Mouse (Mus musculus) CH12.LX (cell line): Measurements from ENCODE around the gene Msmp. TPM values are rescaled to one million over a fixed set of nuclear protein-coding genes. Genes with fewer than 3 reads are reported as not detected.
A peak's percentile ranks its signal among the peaks of the same experiment; 100 is the strongest.

Experiments used
- DNase-seq: peaks from one replicate; pipeline ENCODE4 v3.0.0-alpha.2; 2013; ENCODE audit errors: extremely low read depth
- H3K27ac ChIP-seq: 2 replicates; pipeline ENCODE4 v1.5.1; 2012; ENCODE audit warnings: low read depth, mild to moderate bottlenecking, control low read depth, moderate library complexity; ENCODE audit not compliant: insufficient read depth
- H3K27me3 ChIP-seq: replicated peaks from 2 replicates; pipeline ENCODE3; 2012; ENCODE audit warnings: inconsistent platforms
- H3K36me3 ChIP-seq, 2 experiments: replicated peaks in 1 of 2; 2 replicates each; pipeline versions ENCODE3 to v1.6.1; 2012; ENCODE audit warnings: inconsistent platforms in 1 of 2, low read length in 1 of 2, mild to moderate bottlenecking in 1 of 2, mixed read lengths in 1 of 2, moderate library complexity in 1 of 2; ENCODE audit not compliant: control insufficient read depth in 1 of 2, insufficient read depth in 1 of 2
- H3K4me1 ChIP-seq, 2 experiments: 2 replicates each; pipeline ENCODE4 v1.6.1; 2012; ENCODE audit warnings: inconsistent platforms in 1 of 2, moderate library complexity in 1 of 2; ENCODE audit not compliant: insufficient read depth in 2 of 2, control insufficient read depth in 1 of 2
- H3K4me2 ChIP-seq: 2 replicates; pipeline ENCODE4 v1.6.1; 2012; ENCODE audit warnings: low read depth, mild to moderate bottlenecking, control low read depth; ENCODE audit not compliant: poor library complexity, insufficient read depth, severe bottlenecking
- H3K4me3 ChIP-seq, 3 experiments: fragments of 150-350 bp in 1 of 3; sonication (generic) in 1 of 3; replicated peaks in 1 of 3; 2 replicates each; pipeline versions ENCODE3 to v1.5.1; 2011 to 2012; ENCODE audit warnings: low read depth in 2 of 3, low read length in 2 of 3, mild to moderate bottlenecking in 2 of 3, moderate library complexity in 2 of 3, control low read depth in 1 of 3, improper control_type of control experiment in 1 of 3, inconsistent platforms in 1 of 3, mixed read lengths in 1 of 3; ENCODE audit not compliant: poor library complexity in 1 of 3
- H3K79me2 ChIP-seq: replicated peaks from 2 replicates; pipeline ENCODE4 v1.6.1; 2012; ENCODE audit warnings: mild to moderate bottlenecking, moderate library complexity; ENCODE audit not compliant: control insufficient read depth, poor library complexity, insufficient read depth, severe bottlenecking; ENCODE audit errors: extremely low read depth
- H3K9ac ChIP-seq: 2 replicates; pipeline ENCODE4 v1.6.1; 2012; ENCODE audit warnings: low read depth, mild to moderate bottlenecking, control low read depth, moderate library complexity; ENCODE audit not compliant: insufficient read depth
- H3K9me3 ChIP-seq: replicated peaks from 2 replicates; pipeline ENCODE3; 2012; ENCODE audit warnings: low read length, inconsistent platforms, mixed read lengths
- BHLHE40 ChIP-seq: IDR thresholded peaks from 2 replicates; pipeline ENCODE4 v1.6.1; 2011; ENCODE audit warnings: mild to moderate bottlenecking, low read depth, low read length, improper control_type of control experiment
- ELF1 ChIP-seq: IDR thresholded peaks from 2 replicates; pipeline ENCODE4 v1.6.1; 2014; ENCODE audit warnings: low read depth, mild to moderate bottlenecking, inconsistent platforms, low read length, improper control_type of control experiment
- ETS1 ChIP-seq: conservative IDR thresholded peaks from 2 replicates; pipeline ENCODE4 v1.6.1; 2012; ENCODE audit warnings: low read depth, mild to moderate bottlenecking, inconsistent platforms, low read length, improper control_type of control experiment, moderate library complexity
- GABPA ChIP-seq: IDR thresholded peaks from 2 replicates; pipeline ENCODE4 v1.6.1; 2012; ENCODE audit warnings: low read depth, low read length, improper control_type of control experiment, inconsistent platforms; ENCODE audit not compliant: insufficient replicate concordance
- HCFC1 ChIP-seq: IDR thresholded peaks from 2 replicates; pipeline ENCODE4 v1.6.1; 2012; ENCODE audit warnings: low read depth, mild to moderate bottlenecking, inconsistent platforms, low read length, improper control_type of control experiment
- JUN ChIP-seq: IDR thresholded peaks from 2 replicates; pipeline ENCODE4 v1.6.1; 2011; ENCODE audit warnings: low read depth, mild to moderate bottlenecking, low read length, improper control_type of control experiment, moderate library complexity; ENCODE audit not compliant: insufficient read depth
- KAT2A ChIP-seq: IDR thresholded peaks from 2 replicates; pipeline ENCODE4 v1.6.1; 2012; ENCODE audit warnings: low read length, improper control_type of control experiment, inconsistent platforms; ENCODE audit not compliant: insufficient replicate concordance
- MAFK ChIP-seq: IDR thresholded peaks from 2 replicates; pipeline ENCODE4 v1.6.1; 2011; ENCODE audit warnings: low read length, improper control_type of control experiment; ENCODE audit not compliant: insufficient replicate concordance
- MAZ ChIP-seq: IDR thresholded peaks from 2 replicates; pipeline ENCODE4 v1.6.1; 2012; ENCODE audit warnings: low read depth, mild to moderate bottlenecking, inconsistent platforms, low read length, improper control_type of control experiment, moderate library complexity
- MXI1 ChIP-seq: IDR thresholded peaks from 2 replicates; pipeline ENCODE4 v1.6.1; 2011; ENCODE audit warnings: mild to moderate bottlenecking, low read depth, low read length, improper control_type of control experiment
- NELFE ChIP-seq: IDR thresholded peaks from 2 replicates; pipeline ENCODE4 v1.6.1; 2011; ENCODE audit warnings: low read depth, low read length, improper control_type of control experiment
- NRF1 ChIP-seq: IDR thresholded peaks from 2 replicates; pipeline ENCODE4 v1.6.1; 2014; ENCODE audit warnings: low read depth, mild to moderate bottlenecking, inconsistent platforms, low read length, improper control_type of control experiment, moderate library complexity
- POLR2A ChIP-seq: IDR thresholded peaks from 2 replicates; pipeline ENCODE4 v1.6.1; 2011; ENCODE audit warnings: low read depth, mild to moderate bottlenecking, improper control_type of control experiment, low read length
- POLR2AphosphoS2 ChIP-seq: IDR thresholded peaks from 2 replicates; pipeline ENCODE4 v1.6.1; 2011; ENCODE audit warnings: low read depth, low read length, improper control_type of control experiment
- RAD21 ChIP-seq: IDR thresholded peaks from 2 replicates; pipeline ENCODE4 v1.6.1; 2011; ENCODE audit warnings: low read depth, mild to moderate bottlenecking, low read length, improper control_type of control experiment, moderate library complexity
- TCF12 ChIP-seq: IDR thresholded peaks from 2 replicates; pipeline ENCODE4 v1.6.1; 2014; ENCODE audit warnings: low read depth, mild to moderate bottlenecking, inconsistent platforms, low read length, improper control_type of control experiment
- USF1 ChIP-seq: IDR thresholded peaks from 2 replicates; pipeline ENCODE4 v1.6.1; 2014; ENCODE audit warnings: low read depth, mild to moderate bottlenecking, inconsistent platforms, low read length, improper control_type of control experiment
- ZKSCAN1 ChIP-seq: IDR thresholded peaks from 2 replicates; pipeline ENCODE4 v1.6.1; 2012; ENCODE audit warnings: low read depth, inconsistent platforms, low read length, improper control_type of control experiment, borderline replicate concordance
- dilution Hi-C: fragments of 300-500 bp; cut with MboI; formaldehyde crosslinking; loops from 2 replicates; pipeline ENCODE4 v1.14.3; 2020; ENCODE audit warnings: low sequenced_read_pairs; ENCODE audit not compliant: extremely low pct_unique_long_range_greater_than_20kb, extremely low pct_ligation_motif_present
- in situ Hi-C: fragments of 300-500 bp; cut with MboI; formaldehyde crosslinking; loops from 3 replicates; pipeline ENCODE4 v1.14.3; 2019; ENCODE audit warnings: low sequenced_read_pairs, low pct_ligation_motif_present, low pct_unique_long_range_greater_than_20kb, mixed read lengths
- polyA plus RNA-seq: library from polyadenylated mRNA; unstranded; fragments of >175 nt; gene quantifications from 2 replicates; pipeline ENCODE4 v1.2.1, GENCODE M21; 2012; ENCODE audit warnings: low read depth; ENCODE audit not compliant: insufficient read length
- total RNA-seq, 2 experiments: library from RNA; depleted of rRNA; stranded (reverse); fragments of 300-350 nt in 1 of 2; fragments of >200 nt in 1 of 2; gene quantifications; 2 replicates each; pipeline ENCODE4 v1.2.3; 2012 to 2014

Msmp gene
- total and polyA plus RNA-seq, 3 experiments, result 0.72 to 5.9 TPM; not detected in 1

GRCm38 (mm10) chr4:43620146-43620778 lies 36.0 kb upstream of the Msmp start:
- Histone ChIP-seq H3K79me2 (no peaks in the 10 kb centered on the region), H3K27ac (no peak overlapping the region), H3K9me3 (peaks cover 23% of the 10 kb centered on the region), H3K27me3 (peaks cover 29% of the 10 kb centered on the region), H3K4me2 (no peak overlapping the region), H3K9ac (no peak overlapping the region), H3K36me3 (no peaks in the 10 kb centered on the region), H3K4me1 (no peaks in the 10 kb centered on the region), H3K4me3 (no peak overlapping the region)
- DNase-seq, result no peak
- TF ChIP-seq RAD21, result no peak
- TF ChIP-seq GABPA, result no peak
- TF ChIP-seq POLR2A, result no peak
- TF ChIP-seq ZKSCAN1, result no peak
- no peak for TF ChIP-seq ETS1
- no peak for TF ChIP-seq BHLHE40
- TF ChIP-seq KAT2A, result no peak
- no peak for TF ChIP-seq JUN
- TF ChIP-seq MXI1, result no peak
- no peak for TF ChIP-seq NRF1
- no peak for TF ChIP-seq POLR2AphosphoS2
- TF ChIP-seq USF1, result no peak
- TF ChIP-seq NELFE, result no peak
- in situ Hi-C loops (loop anchor here (10.0 kb wide), 1 partner anchor 95 kb away; the partner anchor contains the start of gene Olfr71), dilution Hi-C loops (no loop called here)

- in situ Hi-C loops (no loop called here), dilution Hi-C loops (no loop called here)
- peaks cover 30% of the 10 kb centered on the region for H3K27me3 ChIP-seq
These were observed 28.9 kb upstream of the Msmp start for GRCm38 (mm10) chr4:43613060-43613730.

More at GRCm38 (mm10) chr4:43613060-43613730, 28.9 kb upstream of the Msmp start:
- Histone ChIP-seq H3K79me2 (no peaks in the 10 kb centered on the region), H3K36me3 (no peaks in the 10 kb centered on the region), H3K9me3 (no peaks in the 10 kb centered on the region), H3K27ac (no peak overlapping the region), H3K4me1 (no peaks in the 10 kb centered on the region), H3K4me2 (0 out of 2 replicates have a peak overlapping the region, but pooled peaks have one; percentile 1), H3K9ac (no peak overlapping the region), H3K4me3 (no peak overlapping the region)
- TF ChIP-seq HCFC1 (peak; percentile 64), TCF12 (no peak), MAFK (no peak), ELF1 (peak; percentile 74), MAZ (no peak)
- DNase-seq, result no peak
